Mouse (Mus musculus) ES-Bruce4 (cell line): ENCODE measurements around the gene Ccdc186. TPM values are rescaled to one million over a fixed set of nuclear protein-coding genes. Genes with fewer than 3 reads are reported as not detected.

Source experiments
- H3K27ac ChIP-seq: 2 replicates; pipeline ENCODE4 v1.5.1; 2012; ENCODE audit warnings: low read length, inconsistent platforms; ENCODE audit not compliant: insufficient read depth
- H3K27me3 ChIP-seq: 2 replicates; pipeline ENCODE4 v1.6.1; 2012; ENCODE audit warnings: mild to moderate bottlenecking, low read length, inconsistent platforms; ENCODE audit not compliant: control insufficient read depth, poor library complexity, insufficient read depth, severe bottlenecking
- H3K36me3 ChIP-seq: 2 replicates; pipeline ENCODE4 v1.6.1; 2012; ENCODE audit warnings: inconsistent platforms, mild to moderate bottlenecking, low read length, moderate library complexity; ENCODE audit not compliant: control insufficient read depth, poor library complexity, insufficient read depth, severe bottlenecking
- H3K4me1 ChIP-seq: one replicate; pipeline ENCODE4 v1.8.1; 2011; ENCODE audit warnings: low read length; ENCODE audit not compliant: control insufficient read depth, insufficient read depth
- H3K4me3 ChIP-seq: 2 replicates; pipeline ENCODE4 v1.5.1; 2011; ENCODE audit warnings: low read depth, mild to moderate bottlenecking, low read length
- H3K9ac ChIP-seq: 2 replicates; pipeline ENCODE4 v1.6.1; 2012; ENCODE audit warnings: low read depth, mild to moderate bottlenecking, inconsistent platforms; ENCODE audit not compliant: poor library complexity, severe bottlenecking
- H3K9me3 ChIP-seq: replicated peaks from 2 replicates; pipeline ENCODE4 v1.6.1; 2012; ENCODE audit warnings: mild to moderate bottlenecking, low read length, inconsistent platforms; ENCODE audit not compliant: control insufficient read depth, poor library complexity, insufficient read depth, severe bottlenecking
- CTCF ChIP-seq: IDR thresholded peaks from one replicate; pipeline ENCODE4 v1.8.1; 2011; ENCODE audit warnings: low read depth, low read length
- EP300 ChIP-seq: IDR thresholded peaks from 2 replicates; pipeline ENCODE4 v1.6.1; 2011; ENCODE audit warnings: low read depth, low read length; ENCODE audit not compliant: insufficient read depth
- POLR2A ChIP-seq: IDR thresholded peaks from one replicate; pipeline ENCODE4 v1.8.1; 2011; ENCODE audit warnings: low read length; ENCODE audit not compliant: insufficient read depth
- polyA plus RNA-seq: library from polyadenylated mRNA; stranded (reverse); fragments of >200 nt; gene quantifications from 2 replicates; pipeline ENCODE4 v1.2.4, GENCODE M21; 2011; ENCODE audit warnings: low read depth; ENCODE audit not compliant: missing spikeins, insufficient read depth, insufficient read length

The Ccdc186 gene
- polyA plus RNA-seq, 1 experiment, result 56.8 TPM

DNA sequence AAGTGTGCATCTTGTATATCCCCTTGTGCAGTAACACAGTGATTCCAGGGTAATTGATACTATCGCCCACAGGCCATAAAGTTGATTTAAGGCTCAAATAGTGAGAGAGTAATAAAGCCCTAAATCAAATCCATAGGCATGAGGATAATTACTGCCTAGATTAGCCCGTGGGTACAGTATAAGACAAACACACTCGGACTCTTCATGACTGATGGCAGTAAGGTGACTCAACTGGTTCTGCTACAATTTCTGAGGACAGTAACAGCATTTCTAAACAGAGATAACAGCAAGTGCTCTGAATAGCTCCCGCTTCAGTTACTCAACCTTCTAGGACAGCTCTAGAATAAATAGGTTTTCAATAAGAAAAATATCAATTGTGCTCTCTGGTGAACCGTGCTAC, 14.9 kb downstream of the Ccdc186 start:
- H3K4me3 ChIP-seq, result no peak overlapping the region
- H3K4me1 ChIP-seq, result no peaks in the 10 kb centered on the region
- no peak overlapping the region for H3K9ac ChIP-seq
- H3K36me3 ChIP-seq, result peaks cover 25% of the 10 kb centered on the region
- no peaks in the 10 kb centered on the region for H3K9me3 ChIP-seq
- H3K27ac ChIP-seq, result no peak overlapping the region
- no peaks in the 10 kb centered on the region for H3K27me3 ChIP-seq
- TF ChIP-seq EP300 (no peak), CTCF (no peak), POLR2A (no peak)

DNA sequence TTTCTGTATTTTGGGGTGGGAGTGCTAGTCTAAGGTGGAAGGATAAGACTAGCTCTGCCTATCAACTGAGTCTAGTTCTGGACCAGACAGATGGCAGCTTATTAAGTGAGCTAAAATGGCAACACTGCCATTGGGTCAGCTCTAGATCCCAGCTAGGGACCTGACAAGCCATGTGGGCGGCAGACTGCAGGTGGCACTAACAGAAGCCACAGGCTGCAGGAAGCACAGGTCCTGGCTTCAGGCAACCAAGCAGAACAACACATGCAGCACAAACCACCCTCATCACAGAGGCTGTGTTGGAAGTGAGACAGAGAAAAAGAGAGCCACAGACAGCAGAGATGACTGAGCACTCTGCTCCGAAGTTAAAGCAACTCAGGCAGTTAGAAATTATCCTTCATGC, 16.6 kb downstream of the Ccdc186 start:
- Histone ChIP-seq H3K27ac (no peak overlapping the region), H3K9ac (no peak overlapping the region), H3K9me3 (no peaks in the 10 kb centered on the region), H3K36me3 (peaks cover 34% of the 10 kb centered on the region), H3K4me1 (no peaks in the 10 kb centered on the region), H3K27me3 (no peaks in the 10 kb centered on the region), H3K4me3 (no peak overlapping the region)
- TF ChIP-seq EP300 (no peak), CTCF (no peak), POLR2A (no peak)

DNA sequence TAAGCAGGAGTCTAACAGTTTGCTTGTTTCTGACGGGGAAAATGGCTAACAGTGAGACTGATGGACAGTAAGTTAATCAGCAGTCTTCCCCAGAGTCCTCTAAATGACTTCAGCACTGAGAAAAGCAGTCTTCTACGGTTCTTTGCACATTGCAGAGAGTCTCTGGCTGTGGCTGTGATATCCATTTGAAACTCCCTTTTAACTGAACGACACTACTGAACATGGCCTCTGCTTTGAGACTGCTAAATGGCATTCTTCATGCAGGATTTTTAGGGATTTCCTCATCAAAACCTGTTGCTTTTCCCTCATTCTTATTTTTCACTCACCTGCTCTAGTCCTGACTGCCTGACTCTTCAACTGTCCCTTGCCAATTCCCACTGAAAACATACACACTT, 19.6 kb downstream of the Ccdc186 start:
- Histone ChIP-seq H3K4me1 (no peaks in the 10 kb centered on the region), H3K27ac (no peak overlapping the region), H3K4me3 (no peak overlapping the region), H3K36me3 (peaks cover 29% of the 10 kb centered on the region), H3K9ac (no peak overlapping the region), H3K27me3 (no peaks in the 10 kb centered on the region), H3K9me3 (no peaks in the 10 kb centered on the region)
- TF ChIP-seq CTCF (no peak), POLR2A (no peak), EP300 (no peak)

GRCm38 (mm10) chr19:56801656-56802351, 20.2 kb downstream of the Ccdc186 start:
- H3K36me3 ChIP-seq, result peaks cover 25% of the 10 kb centered on the region
- TF ChIP-seq POLR2A (no peak), EP300 (no peak), CTCF (no peak)
- no peaks in the 10 kb centered on the region for H3K9me3 ChIP-seq
- H3K4me1 ChIP-seq, result no peaks in the 10 kb centered on the region
- H3K27ac ChIP-seq, result no peak overlapping the region
- H3K4me3 ChIP-seq, result no peak overlapping the region
- H3K9ac ChIP-seq, result no peak overlapping the region
- no peaks in the 10 kb centered on the region for H3K27me3 ChIP-seq

GRCm38 (mm10) chr19:56800930-56801655, 20.9 kb downstream of the Ccdc186 start:
- H3K27ac ChIP-seq, result no peak overlapping the region
- no peak overlapping the region for H3K4me3 ChIP-seq
- H3K4me1 ChIP-seq, result no peaks in the 10 kb centered on the region
- peaks cover 29% of the 10 kb centered on the region for H3K36me3 ChIP-seq
- H3K9me3 ChIP-seq, result no peaks in the 10 kb centered on the region
- H3K27me3 ChIP-seq, result no peaks in the 10 kb centered on the region
- TF ChIP-seq POLR2A, result no peak
- no peak for TF ChIP-seq CTCF
- no peak overlapping the region for H3K9ac ChIP-seq

GRCm38 (mm10) chr19:56800226-56800625, 21.8 kb downstream of the Ccdc186 start:
- TF ChIP-seq POLR2A, result no peak
- TF ChIP-seq CTCF, result no peak
- TF ChIP-seq EP300, result no peak
- H3K36me3 ChIP-seq, result peaks cover 31% of the 10 kb centered on the region
- no peak overlapping the region for H3K9ac ChIP-seq
- H3K4me1 ChIP-seq, result no peaks in the 10 kb centered on the region
- no peaks in the 10 kb centered on the region for H3K27me3 ChIP-seq
- H3K27ac ChIP-seq, result no peak overlapping the region
- no peak overlapping the region for H3K4me3 ChIP-seq
- H3K9me3 ChIP-seq, result no peaks in the 10 kb centered on the region
